Mouse (Mus musculus): ENCODE data around the gene Shc2.

DNA sequence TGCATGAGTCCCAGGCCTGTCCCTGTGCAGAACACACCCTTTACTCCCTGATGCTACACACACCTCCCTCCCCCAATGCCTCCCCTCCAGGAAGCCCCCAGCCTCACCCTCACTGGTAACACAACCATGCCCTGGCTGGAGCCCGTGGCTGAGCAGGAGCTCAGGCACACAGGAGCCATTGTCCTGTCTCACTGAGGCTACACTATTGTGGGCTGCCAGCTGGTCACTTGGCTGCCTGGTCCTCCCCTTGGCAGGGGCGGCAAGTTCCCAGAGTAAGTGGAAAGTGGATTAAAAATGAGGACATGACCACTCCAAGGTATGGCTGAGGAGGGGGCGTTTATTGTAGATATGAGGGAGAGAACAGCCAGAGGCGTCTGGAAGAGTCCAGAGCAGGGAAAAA lies 31.2 kb downstream of the Shc2 start:
- no peak for TF ChIP-seq ZC3H11A (IDR thresholded peaks at IDR 0.05; ENCODE audit: borderline replicate concordance, low read depth, low read length)
- no peak for TF ChIP-seq ZNF384 (IDR thresholded peaks at IDR 0.05; ENCODE audit: low read depth, low read length)
- no peak for TF ChIP-seq MAFK (IDR thresholded peaks at IDR 0.05; ENCODE audit: insufficient read depth, low read depth, low read length)

Measured in ES-E14 (cell line).